Mouse (Mus musculus): Measurements from ENCODE around the gene Hspb8. TPM values are rescaled to one million over a fixed set of nuclear protein-coding genes. Genes with fewer than 3 reads are reported as not detected.

Hspb8 gene
- polyA plus RNA-seq, 1 experiment = 0.51 TPM

DNA sequence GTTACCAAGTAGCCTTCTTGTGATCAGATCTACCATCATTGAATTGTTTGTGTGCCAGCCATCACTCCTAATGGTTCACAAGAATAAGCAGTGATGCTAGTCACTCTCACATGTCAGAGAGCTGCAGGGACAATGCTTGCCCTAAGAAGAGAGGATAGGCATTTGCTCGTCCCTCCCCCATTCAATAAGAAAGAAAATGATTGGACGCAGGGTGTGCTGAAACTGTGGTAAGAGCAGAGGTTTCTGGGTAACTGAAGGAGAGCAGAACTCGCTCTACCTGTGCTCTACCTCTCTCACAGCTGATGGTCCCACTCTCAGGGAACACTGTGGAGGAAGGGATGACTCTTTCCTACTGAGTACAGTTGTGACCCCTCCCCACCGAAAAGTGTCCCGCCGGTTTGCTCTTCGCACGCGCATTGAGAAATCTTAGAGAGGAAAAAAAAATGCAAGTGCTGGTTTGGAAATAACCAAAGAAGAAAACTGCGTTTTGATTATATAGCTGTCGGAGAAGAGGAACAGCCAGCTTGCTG, 25.2 kb upstream of the Hspb8 start:
- Histone ChIP-seq H3K4me1 (ENCODE audit: control insufficient read depth, insufficient read depth, low read length) (no peaks in the 10 kb centered on the region), H3K4me3 (ENCODE audit: insufficient read depth, low read length) (no peak overlapping the region), H3K27ac (ENCODE audit: insufficient read depth, low read depth, low read length) (no peak overlapping the region)
- TF ChIP-seq CTCF (IDR thresholded peaks at IDR 0.05; ENCODE audit: low read depth, low read length) (no peak), POLR2A (IDR thresholded peaks at IDR 0.05; ENCODE audit: borderline replicate concordance, low read depth, low read length) (no peak)

DNA sequence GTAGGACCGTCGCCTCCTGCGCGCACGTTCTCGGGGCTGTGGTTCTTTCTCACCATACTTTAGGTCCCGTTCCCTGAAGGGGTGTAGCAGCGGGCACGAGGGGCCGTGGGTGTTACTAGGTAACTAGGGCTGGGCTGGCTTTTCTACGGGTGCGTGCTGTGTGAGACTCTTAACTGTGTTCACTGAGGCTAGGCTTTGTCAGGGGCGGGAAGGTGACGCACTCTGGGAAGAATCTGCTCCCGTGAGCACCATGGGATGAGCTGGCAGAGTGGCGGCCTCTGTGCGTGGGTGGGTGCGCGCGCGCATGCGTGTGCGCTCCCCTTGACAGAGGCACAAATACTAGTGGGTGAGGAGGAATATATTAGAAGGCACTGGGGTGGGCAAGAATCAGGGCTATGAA, 23.9 kb upstream of the Hspb8 start:
- TF ChIP-seq POLR2A (IDR thresholded peaks at IDR 0.05; ENCODE audit: borderline replicate concordance, low read depth, low read length) = no peak
- no peak for TF ChIP-seq CTCF (IDR thresholded peaks at IDR 0.05; ENCODE audit: low read depth, low read length)
- Histone ChIP-seq H3K4me1 (ENCODE audit: control insufficient read depth, insufficient read depth, low read length) (no peaks in the 10 kb centered on the region), H3K27ac (ENCODE audit: insufficient read depth, low read depth, low read length) (no peak overlapping the region), H3K4me3 (ENCODE audit: insufficient read depth, low read length) (no peak overlapping the region)

DNA sequence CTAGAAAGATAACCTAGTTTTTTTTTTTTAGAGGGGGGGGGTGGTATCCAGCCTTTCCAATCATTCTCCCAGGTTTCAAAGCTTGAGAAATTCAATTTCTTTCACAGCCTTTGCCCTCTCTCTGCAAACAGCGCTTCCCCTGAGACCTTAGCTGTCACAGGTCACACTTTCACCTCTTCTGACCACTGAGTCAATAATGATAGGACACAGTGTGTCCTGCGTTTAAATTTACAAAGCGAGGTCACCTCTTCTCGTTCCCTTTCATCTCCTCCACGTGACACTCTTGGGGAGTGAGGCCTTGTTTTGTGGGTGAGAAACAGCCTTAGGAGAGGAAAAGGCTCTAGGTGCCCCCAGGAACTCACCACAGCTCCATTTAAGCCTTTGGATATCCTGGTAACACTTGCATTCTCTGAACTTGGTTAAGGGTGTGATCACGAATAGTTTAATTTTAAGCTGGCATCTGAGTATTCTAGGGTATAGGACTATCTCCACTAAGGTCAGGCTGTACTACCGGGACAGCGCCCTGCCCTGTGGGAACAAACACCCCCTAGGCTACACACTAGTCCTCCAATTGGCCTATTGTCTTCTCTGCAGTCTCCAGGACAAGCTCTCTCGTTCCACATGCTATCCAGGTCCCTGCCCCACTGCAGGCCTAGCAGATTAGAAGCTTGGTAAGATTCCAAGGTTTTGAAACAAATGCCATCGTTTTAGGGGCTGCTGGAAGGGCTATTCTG, 23.1 kb upstream of the Hspb8 start:
- H3K27ac ChIP-seq (ENCODE audit: insufficient read depth, low read depth, low read length) = no peak overlapping the region
- no peaks in the 10 kb centered on the region for H3K4me1 ChIP-seq (ENCODE audit: control insufficient read depth, insufficient read depth, low read length)
- H3K4me3 ChIP-seq (ENCODE audit: insufficient read depth, low read length) = no peak overlapping the region
- TF ChIP-seq CTCF (IDR thresholded peaks at IDR 0.05; ENCODE audit: low read depth, low read length) (no peak), POLR2A (IDR thresholded peaks at IDR 0.05; ENCODE audit: borderline replicate concordance, low read depth, low read length) (no peak)

DNA sequence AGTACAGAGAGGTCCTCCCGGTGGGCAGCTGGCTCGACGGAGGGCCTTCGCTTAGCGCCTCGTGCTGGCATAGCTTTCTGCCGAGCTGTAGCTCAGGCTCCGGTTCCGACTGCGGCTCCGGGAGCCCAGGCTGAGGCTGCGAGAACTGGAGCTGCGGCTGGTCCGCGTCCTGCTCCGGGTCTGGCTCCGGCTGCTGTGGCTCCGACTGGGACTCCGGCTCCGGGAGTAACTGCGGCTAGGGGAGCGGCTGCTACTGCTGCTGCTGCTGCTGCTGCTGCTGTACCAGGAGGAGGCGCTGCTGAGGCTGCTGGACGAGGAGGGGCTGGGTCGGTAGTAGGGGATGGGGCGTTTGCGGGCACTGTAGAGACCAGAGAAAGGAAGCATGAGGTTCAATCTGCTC, 21.9 kb upstream of the Hspb8 start:
- no peak overlapping the region for H3K4me3 ChIP-seq (ENCODE audit: insufficient read depth, low read length)
- TF ChIP-seq POLR2A (IDR thresholded peaks at IDR 0.05; ENCODE audit: borderline replicate concordance, low read depth, low read length) = no peak
- no peak for TF ChIP-seq CTCF (IDR thresholded peaks at IDR 0.05; ENCODE audit: low read depth, low read length)
- no peak overlapping the region for H3K27ac ChIP-seq (ENCODE audit: insufficient read depth, low read depth, low read length)
- H3K4me1 ChIP-seq (ENCODE audit: control insufficient read depth, insufficient read depth, low read length) = no peaks in the 10 kb centered on the region

DNA sequence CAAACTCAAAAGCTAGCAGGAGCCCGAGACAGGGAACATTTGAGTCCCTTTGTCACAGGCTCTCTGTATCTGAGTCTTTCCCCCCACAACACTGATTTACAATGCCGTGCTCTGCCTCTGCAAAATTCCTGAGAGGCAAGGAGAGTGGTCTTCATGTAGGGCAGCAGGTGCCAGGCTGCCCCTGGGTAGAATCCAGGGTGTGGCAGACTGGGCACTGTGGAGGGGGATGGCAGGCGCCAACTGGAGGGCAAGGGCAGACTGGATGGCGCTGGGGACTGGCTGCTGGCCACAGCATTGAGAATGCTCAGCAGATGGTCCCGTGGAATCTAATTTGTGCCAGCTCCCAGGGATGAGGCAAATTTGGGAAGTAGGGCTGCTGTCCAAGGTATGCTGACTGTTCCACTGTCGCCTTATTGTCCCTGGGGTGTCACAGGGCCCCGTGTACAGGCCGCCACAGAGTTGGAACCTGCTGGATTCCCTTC, 20.8 kb upstream of the Hspb8 start:
- Histone ChIP-seq H3K27ac (ENCODE audit: insufficient read depth, low read depth, low read length) (no peak overlapping the region), H3K4me1 (ENCODE audit: control insufficient read depth, insufficient read depth, low read length) (no peaks in the 10 kb centered on the region), H3K4me3 (ENCODE audit: insufficient read depth, low read length) (no peak overlapping the region)
- TF ChIP-seq POLR2A (IDR thresholded peaks at IDR 0.05; ENCODE audit: borderline replicate concordance, low read depth, low read length) = no peak
- no peak for TF ChIP-seq CTCF (IDR thresholded peaks at IDR 0.05; ENCODE audit: low read depth, low read length)

DNA sequence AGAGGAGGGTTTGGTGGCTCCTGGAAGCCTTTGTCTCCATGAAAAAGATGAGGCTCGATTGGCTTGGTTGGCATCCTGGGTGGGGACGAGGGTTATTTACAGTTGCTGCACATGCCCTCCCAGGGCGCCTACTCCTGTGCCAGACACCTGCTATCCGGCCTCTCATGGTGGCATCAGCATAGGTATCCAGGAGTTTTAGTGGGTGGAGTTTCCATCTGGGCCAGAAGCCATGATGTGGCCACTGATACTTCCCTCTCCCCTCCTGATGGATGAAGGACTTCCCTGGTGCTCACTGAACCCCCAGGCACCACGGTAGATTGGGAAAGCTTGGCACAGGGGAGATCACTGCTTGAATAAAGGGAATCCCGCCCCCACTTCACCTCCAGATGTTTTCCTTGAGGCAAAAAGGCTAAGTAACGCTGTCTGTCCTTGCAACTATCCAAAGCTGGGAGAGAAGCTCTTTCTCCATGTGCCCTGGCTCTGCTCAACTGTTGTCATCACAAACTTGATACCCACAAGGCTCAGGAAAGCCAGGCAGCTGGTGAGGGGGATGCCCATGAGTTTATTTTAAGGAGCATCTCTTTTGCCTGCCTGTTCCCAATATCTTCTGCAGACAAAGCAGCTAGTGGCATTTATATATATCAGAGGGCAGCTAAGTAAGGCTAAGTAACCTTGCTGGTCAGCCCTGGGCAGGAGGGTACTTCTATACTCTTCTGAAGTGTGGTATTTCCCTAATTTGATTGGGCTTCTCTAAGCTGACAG, 20.2 kb upstream of the Hspb8 start:
- TF ChIP-seq POLR2A (IDR thresholded peaks at IDR 0.05; ENCODE audit: borderline replicate concordance, low read depth, low read length) (no peak), CTCF (IDR thresholded peaks at IDR 0.05; ENCODE audit: low read depth, low read length) (no peak)
- Histone ChIP-seq H3K27ac (ENCODE audit: insufficient read depth, low read depth, low read length) (no peak overlapping the region), H3K4me1 (ENCODE audit: control insufficient read depth, insufficient read depth, low read length) (no peaks in the 10 kb centered on the region), H3K4me3 (ENCODE audit: insufficient read depth, low read length) (no peak overlapping the region)

DNA sequence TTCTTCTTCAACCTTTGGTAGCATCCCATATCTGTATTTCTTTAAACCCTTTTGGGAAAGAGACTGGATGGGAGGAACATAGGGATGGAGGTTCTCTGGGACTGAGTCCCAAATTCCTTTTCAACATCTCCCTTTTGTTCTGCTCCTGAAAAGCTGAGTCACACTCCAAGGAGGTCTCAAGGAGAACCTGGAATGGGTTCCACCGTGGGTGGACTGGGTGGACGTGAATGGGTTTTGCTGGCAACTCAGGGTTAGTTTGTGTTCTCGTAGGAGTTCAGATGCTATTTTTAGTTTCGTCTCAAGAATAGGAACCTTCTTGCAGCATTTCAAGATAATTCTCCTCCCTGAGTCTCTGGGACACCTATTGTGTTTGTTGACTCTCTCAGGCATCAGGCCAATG, 17.6 kb upstream of the Hspb8 start:
- Histone ChIP-seq H3K27ac (ENCODE audit: insufficient read depth, low read depth, low read length) (no peak overlapping the region), H3K4me3 (ENCODE audit: insufficient read depth, low read length) (no peak overlapping the region)
- no peak for TF ChIP-seq CTCF (IDR thresholded peaks at IDR 0.05; ENCODE audit: low read depth, low read length)
- TF ChIP-seq POLR2A (IDR thresholded peaks at IDR 0.05; ENCODE audit: borderline replicate concordance, low read depth, low read length) = no peak

DNA sequence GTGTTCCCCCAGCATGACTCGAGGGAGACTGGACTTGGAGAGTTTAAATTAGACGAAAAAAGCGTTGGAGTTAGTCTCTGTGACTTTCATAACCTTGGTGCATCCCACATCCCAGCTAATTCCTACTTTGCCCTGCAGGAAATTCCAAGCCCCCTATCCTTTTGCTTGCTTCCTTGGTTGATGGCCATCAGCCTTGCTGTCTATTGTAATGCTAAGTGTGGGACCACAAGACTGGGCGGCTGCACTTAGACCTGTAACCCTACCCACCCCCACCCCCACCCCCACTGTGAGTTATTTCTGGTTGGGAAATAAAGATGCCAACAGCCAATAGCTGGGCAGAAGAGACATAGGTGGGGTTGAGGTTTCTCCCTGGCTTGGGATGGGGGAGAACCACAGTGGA, 15.7 kb upstream of the Hspb8 start:
- H3K4me3 ChIP-seq (ENCODE audit: insufficient read depth, low read length) = no peak overlapping the region
- TF ChIP-seq CTCF (IDR thresholded peaks at IDR 0.05; ENCODE audit: low read depth, low read length) (no peak), POLR2A (IDR thresholded peaks at IDR 0.05; ENCODE audit: borderline replicate concordance, low read depth, low read length) (no peak)

More for the DNA sequence above, 17.6 kb upstream of the Hspb8 start:
- H3K4me1 ChIP-seq (ENCODE audit: control insufficient read depth, insufficient read depth, low read length) = no peaks in the 10 kb centered on the region

DNA sequence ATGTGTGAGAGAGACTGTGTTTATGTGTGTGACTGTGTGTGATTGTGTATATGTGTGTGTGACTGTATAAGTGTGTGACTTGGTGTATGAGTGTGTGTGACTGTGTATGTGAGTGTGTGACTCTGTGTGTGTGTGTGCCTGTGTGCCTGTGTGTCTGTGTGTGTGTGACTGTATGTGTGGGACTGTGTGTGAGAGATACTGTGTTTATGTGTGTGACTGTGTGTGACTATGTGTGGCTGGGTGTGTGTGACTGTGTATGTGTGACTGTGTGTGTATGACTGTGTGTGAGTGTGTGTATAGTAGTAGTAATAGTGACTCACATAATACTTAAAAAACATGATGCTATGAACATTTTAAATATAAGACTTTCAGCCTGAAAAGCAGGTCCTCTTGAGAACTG, 13.5 kb upstream of the Hspb8 start:
- no peaks in the 10 kb centered on the region for H3K4me1 ChIP-seq (ENCODE audit: control insufficient read depth, insufficient read depth, low read length)
- H3K27ac ChIP-seq (ENCODE audit: insufficient read depth, low read depth, low read length) = no peak overlapping the region
- TF ChIP-seq CTCF (IDR thresholded peaks at IDR 0.05; ENCODE audit: low read depth, low read length) (no peak), POLR2A (IDR thresholded peaks at IDR 0.05; ENCODE audit: borderline replicate concordance, low read depth, low read length) (no peak)
- no peak overlapping the region for H3K4me3 ChIP-seq (ENCODE audit: insufficient read depth, low read length)

More for the DNA sequence above, 15.7 kb upstream of the Hspb8 start:
- H3K27ac ChIP-seq (ENCODE audit: insufficient read depth, low read depth, low read length) = no peak overlapping the region
- H3K4me1 ChIP-seq (ENCODE audit: control insufficient read depth, insufficient read depth, low read length) = no peaks in the 10 kb centered on the region
